Mouse (Mus musculus): Measurements from ENCODE around the gene Proser2. TPM values are rescaled to one million over a fixed set of nuclear protein-coding genes. Genes with fewer than 3 reads are reported as not detected.
"Not testable (repeated sequence)": the region's sequence is repeated elsewhere in the genome, so short reads cannot be mapped to it uniquely, and the experiment has no call there.

Proser2 gene
- total RNA-seq, 2 experiments from 2014 or later: 1.4 to 2.1 TPM

DNA sequence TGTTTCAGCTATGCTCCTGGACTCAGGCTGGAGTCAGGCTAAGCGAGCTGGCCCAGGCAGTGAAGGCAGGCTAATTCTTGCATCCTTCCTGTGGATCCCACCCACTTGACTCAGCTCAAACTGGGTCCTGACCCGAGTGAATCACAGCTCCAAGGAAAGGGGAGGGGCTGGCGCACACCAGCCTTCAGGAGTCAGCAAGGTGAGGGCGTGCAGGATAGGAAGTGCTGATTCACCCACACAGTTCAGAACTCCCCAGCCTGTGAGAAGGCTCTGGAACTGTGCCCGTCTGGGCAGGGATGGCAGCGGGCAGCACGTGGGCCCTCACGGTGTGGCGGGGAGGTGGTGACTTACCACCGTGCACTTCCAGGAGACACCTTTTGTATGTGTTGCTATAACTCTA is 11.8 kb downstream of the Proser2 start:
- intact Hi-C loops (cut with DNase I): no loop called here
- Histone ChIP-seq H3K27ac (no peak overlapping the region), H3K4me3 (no peak overlapping the region)
- DNase-seq: peak; percentile 22
- no peak for TF ChIP-seq CTCF (IDR thresholded peaks at IDR 0.05)

DNA sequence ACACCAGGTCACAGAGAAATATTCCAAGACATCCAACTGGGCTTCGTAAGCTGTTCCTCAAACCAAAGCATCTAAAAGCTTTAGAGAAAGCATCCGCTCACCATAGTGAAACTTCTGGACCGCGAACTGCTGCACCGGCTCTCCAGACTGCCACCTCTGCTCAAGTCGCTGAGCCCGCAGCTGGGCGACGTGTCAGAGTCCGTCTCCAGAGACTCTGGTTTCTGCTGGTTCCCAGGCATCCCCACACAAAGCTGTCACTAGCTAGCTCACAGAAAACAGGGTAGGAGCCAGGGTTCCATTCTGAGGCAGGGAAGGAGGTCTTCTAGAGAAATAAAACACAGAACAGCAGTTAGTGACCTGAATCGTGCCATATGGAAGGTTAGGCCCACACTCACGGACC is 16.2 kb downstream of the Proser2 start:
- Histone ChIP-seq H3K27ac (no peak overlapping the region), H3K4me3 (no peak overlapping the region)
- DNase-seq: no peak
- intact Hi-C loops (cut with DNase I): no loop called here
- no peak for TF ChIP-seq CTCF (IDR thresholded peaks at IDR 0.05)

- no peak overlapping the region for H3K27ac ChIP-seq
- no peak for TF ChIP-seq CTCF (IDR thresholded peaks at IDR 0.05)
- no peak overlapping the region for H3K4me3 ChIP-seq
- no peak for DNase-seq
- intact Hi-C loops (cut with DNase I): no loop called here
These were observed 17.4 kb downstream of the Proser2 start for GRCm38 (mm10) chr2:6112619-6113018.

- no peak for TF ChIP-seq CTCF (IDR thresholded peaks at IDR 0.05)
- Histone ChIP-seq H3K4me3 (no peak overlapping the region), H3K27ac (no peak overlapping the region)
- intact Hi-C loops (cut with DNase I): no loop called here
- DNase-seq: no peak
These were observed 24.6 kb downstream of the Proser2 start for GRCm38 (mm10) chr2:6105437-6105836.

DNA sequence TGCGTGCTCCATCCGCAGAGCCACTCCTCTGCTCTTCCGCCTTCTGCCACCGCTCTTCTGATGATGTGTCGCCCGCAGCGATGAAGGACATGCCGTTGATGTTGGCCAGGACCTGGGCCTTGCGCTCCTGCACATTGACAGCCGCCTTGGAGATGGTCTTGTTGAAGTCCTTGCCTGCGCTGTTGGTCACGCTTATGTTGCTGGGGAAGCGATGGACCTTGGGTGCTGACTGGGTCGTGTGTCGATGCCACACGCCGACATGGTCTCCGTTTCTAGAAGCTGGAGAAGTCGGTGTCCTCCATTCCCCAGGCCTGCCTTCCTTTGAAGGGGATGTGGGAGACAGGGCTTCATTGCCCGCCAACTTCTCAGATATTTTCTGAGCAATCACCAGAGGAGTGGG is 29.3 kb downstream of the Proser2 start:
- DNase-seq: no peak
- no peak for TF ChIP-seq CTCF (IDR thresholded peaks at IDR 0.05)
- Histone ChIP-seq H3K4me3 (peak overlapping the region; percentile 73), H3K27ac (no peak overlapping the region)
- intact Hi-C loops (cut with DNase I): no loop called here

- DNase-seq: peak; percentile 36
- intact Hi-C loops (cut with DNase I): no loop called here
- no peak for TF ChIP-seq CTCF (IDR thresholded peaks at IDR 0.05)
- Histone ChIP-seq H3K27ac (peak overlapping the region; percentile 31; the same call in 1 of the 2 replicates), H3K4me3 (peak overlapping the region; percentile 73)
These were observed 29.8 kb downstream of the Proser2 start for GRCm38 (mm10) chr2:6100027-6100749.

GRCm38 (mm10) chr2:6099443-6099842 is 30.6 kb downstream of the Proser2 start:
- DNase-seq: no peak
- intact Hi-C loops (cut with DNase I): no loop called here
- TF ChIP-seq CTCF (IDR thresholded peaks at IDR 0.05): no peak

DNA sequence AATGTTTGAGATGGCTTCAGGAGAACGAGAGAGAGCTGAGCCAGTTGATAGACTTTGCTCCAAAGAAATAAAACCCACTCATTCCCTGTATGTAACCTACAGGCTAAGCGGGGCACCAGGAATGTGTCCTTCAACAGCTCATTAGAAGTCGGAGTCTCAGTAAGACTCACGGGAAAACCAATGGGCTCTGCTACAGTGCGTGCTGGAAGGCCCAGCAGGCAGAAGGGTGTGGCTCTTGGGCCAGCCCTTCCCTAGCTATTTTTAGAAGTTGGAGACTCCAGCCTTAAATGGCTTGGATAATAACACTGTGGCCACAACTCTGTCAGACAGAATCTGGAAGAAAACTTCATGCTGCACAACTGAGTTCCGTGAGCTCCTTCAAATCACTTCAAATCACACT is 31.1 kb downstream of the Proser2 start:
- intact Hi-C loops (cut with DNase I): no loop called here
- Histone ChIP-seq H3K27ac (peak overlapping the region; percentile 64), H3K4me3 (peak overlapping the region; percentile 35)
- DNase-seq: peak; percentile 50
- TF ChIP-seq CTCF (IDR thresholded peaks at IDR 0.05): no peak

More at GRCm38 (mm10) chr2:6099443-6099842, 30.6 kb downstream of the Proser2 start:
- peak overlapping the region; percentile 35 for H3K4me3 ChIP-seq
- peak overlapping the region; percentile 64; the same call in 1 of the 2 replicates for H3K27ac ChIP-seq

DNA sequence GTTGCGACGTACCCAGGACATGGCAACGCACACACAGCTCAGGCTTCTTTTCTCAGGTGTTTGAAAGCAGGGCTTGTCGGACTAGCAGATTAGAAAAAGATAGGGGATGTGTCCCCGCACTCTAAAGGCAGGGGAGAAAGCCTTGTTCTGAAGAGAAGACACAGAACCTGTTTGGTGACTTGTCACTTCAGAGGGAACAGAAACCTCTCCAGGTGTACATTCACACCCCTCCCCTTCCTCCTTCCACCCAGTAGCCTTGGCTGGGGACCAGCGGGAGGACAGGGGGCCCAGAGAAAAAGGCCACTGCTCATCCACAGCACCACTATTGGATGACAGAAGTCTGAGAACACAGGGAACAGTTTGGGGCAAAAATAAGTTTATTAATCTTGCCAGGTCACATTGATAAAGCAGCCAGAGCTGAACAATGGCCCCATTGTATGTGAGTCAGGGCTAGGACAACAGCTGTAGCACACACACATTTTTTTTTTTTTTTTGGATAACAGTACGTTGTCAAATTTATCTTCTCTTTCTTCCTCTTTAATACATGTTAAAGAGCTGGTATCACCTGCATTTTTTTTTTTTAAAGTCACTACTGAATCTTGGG is 32.8 kb downstream of the Proser2 start:
- DNase-seq: no peak
- Histone ChIP-seq H3K4me3 (no peak overlapping the region), H3K27ac (no peak overlapping the region)
- no peak for TF ChIP-seq CTCF (IDR thresholded peaks at IDR 0.05)
- intact Hi-C loops (cut with DNase I): no loop called here

DNA sequence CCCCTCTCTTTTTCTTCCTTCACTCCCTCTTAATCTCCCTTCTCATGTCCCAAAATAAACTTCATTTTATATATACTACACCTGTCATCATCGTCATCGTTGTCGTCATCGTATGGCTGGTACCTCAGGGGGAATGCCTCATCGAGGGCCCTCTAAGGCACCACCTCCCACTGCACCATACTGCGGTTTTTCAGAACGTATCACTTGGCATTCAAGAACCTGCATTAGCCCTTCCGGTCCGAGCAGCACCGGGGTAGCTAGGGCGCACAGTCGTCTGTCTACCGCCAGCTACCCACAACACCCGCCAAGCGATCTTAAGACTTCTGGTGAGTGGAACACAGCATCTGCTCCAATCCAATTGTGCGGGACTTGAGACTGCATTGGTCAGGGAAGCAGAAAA is 40.1 kb downstream of the Proser2 start:
- DNase-seq; H3K27ac ChIP-seq; intact Hi-C loops (cut with DNase I); H3K4me3 ChIP-seq: not testable (repeated sequence)

- no peak for TF ChIP-seq CTCF (IDR thresholded peaks at IDR 0.05)
- DNase-seq: peak; percentile 81
- peak overlapping the region; percentile 51 for H3K27ac ChIP-seq
- H3K4me3 ChIP-seq: no peak overlapping the region
- intact Hi-C loops (cut with DNase I): no loop called here
These were observed 42.9 kb downstream of the Proser2 start for GRCm38 (mm10) chr2:6087151-6087550.

- no peak for TF ChIP-seq CTCF (IDR thresholded peaks at IDR 0.05)
- DNase-seq: no peak
- intact Hi-C loops (cut with DNase I): no loop called here
- Histone ChIP-seq H3K4me3 (no peak overlapping the region), H3K27ac (peak overlapping the region; percentile 51)
These were observed 44.1 kb downstream of the Proser2 start for GRCm38 (mm10) chr2:6085622-6086530.

GRCm38 (mm10) chr2:6083696-6084095 is 46.3 kb downstream of the Proser2 start:
- no peak overlapping the region for H3K27ac ChIP-seq
- no peak for DNase-seq
- no peak for TF ChIP-seq CTCF (IDR thresholded peaks at IDR 0.05)
- H3K4me3 ChIP-seq: no peak overlapping the region
- intact Hi-C loops (cut with DNase I): no loop called here

All from gastrocnemius, adult 2 months (tissue).